Mouse (Mus musculus) CD4-positive helper T cell, adult 2 months (primary cell): ENCODE measurements around the gene Fam102b.

Source experiments
- DNase-seq: peaks from one replicate; pipeline ENCODE4 v3.0.0-alpha.2; 2012; ENCODE audit warnings: low read depth, missing footprints, low spot score

Gene Fam102b

DNA sequence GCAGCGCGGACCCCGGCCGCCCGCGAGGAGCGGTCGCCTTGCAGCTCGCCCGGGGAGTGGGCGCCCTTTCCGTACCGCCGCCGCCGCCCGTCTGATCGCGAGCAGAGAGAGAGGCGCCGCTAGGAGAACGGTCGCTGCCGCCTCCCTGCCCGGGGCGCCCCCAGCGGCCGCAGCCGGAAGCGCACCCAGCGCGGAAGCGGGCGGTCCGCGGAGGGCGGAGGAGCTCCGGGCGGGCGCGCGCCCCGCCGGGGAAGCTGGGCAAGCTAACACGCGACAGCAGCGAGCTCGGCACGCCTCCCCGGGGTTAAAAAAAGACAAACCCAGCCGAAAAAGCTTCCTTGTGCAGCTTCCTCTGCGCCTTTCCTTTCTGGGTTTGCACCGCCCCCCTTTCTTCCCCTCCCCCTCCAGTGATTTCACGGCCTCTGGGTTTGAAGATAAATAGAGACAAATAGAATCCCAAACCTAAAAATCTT is at the start of gene Fam102b:
Gene Fam102b, minus strand, starts transcription at position 93 of the 473 bp plus-strand sequence.
- DNase-seq: peak; percentile 92

- peak; percentile 67 for DNase-seq
Observed at GRCm38 (mm10) chr3:109062989-109063388, 35.6 kb upstream of the Fam102b start.

GRCm38 (mm10) chr3:109062391-109062790 is 35.0 kb upstream of the Fam102b start:
- DNase-seq: no peak

GRCm38 (mm10) chr3:109059903-109060302 is 32.5 kb upstream of the Fam102b start:
- DNase-seq: no peak

- DNase-seq: no peak
Observed at GRCm38 (mm10) chr3:109051946-109052331, 24.5 kb upstream of the Fam102b start.

GRCm38 (mm10) chr3:109051056-109051945 is 23.9 kb upstream of the Fam102b start:
- DNase-seq: no peak

GRCm38 (mm10) chr3:109047707-109048283 is 20.4 kb upstream of the Fam102b start:
- no peak for DNase-seq

GRCm38 (mm10) chr3:109046428-109046827 is 19.0 kb upstream of the Fam102b start:
- no peak for DNase-seq

DNA sequence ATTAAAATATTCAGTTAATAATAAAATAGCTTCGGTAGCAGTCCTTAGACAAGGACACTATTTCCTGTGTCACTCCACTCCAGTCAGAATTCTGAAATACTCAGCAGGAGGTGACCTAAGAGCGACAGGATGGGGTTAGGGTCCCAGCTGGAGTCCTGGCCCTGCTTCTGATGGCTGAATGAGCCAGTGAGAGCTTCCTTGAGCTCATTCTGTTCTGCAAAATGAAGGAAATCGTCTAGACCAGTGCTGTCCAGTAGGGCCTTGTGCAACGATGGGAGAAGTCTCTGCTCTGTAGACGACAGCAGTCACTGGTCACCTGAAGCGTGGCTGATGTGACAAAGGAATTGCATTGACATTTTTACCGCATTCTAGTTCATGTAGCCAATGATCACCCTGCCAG is 16.0 kb upstream of the Fam102b start:
- no peak for DNase-seq

DNA sequence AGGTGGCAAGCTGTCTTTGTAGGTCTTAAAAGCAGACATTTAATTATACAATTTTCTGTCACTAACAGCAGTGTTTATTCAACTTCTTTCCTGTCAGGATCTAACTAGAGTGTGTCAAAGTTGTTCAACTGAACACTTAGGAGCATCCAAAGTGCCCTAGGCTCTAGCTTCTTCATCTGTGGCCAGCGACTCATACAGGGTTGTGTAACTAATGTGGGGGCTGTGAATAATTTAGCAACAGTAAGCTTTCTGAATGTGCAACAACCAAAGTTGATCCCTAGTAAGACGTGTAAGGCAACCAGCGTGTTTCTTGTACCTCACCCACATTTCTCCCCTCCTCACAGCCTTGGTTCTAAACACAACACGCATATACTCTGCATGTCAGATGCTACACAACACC is 13.5 kb upstream of the Fam102b start:
- DNase-seq: no peak

GRCm38 (mm10) chr3:109034411-109034810 is 7.0 kb upstream of the Fam102b start:
- no peak for DNase-seq

- DNase-seq: no peak
Observed at GRCm38 (mm10) chr3:109032306-109032705, 4.9 kb upstream of the Fam102b start.

- no peak for DNase-seq
Observed at GRCm38 (mm10) chr3:109031626-109032025, 4.2 kb upstream of the Fam102b start.

GRCm38 (mm10) chr3:109030817-109031216 is 3.4 kb upstream of the Fam102b start:
- no peak for DNase-seq

DNA sequence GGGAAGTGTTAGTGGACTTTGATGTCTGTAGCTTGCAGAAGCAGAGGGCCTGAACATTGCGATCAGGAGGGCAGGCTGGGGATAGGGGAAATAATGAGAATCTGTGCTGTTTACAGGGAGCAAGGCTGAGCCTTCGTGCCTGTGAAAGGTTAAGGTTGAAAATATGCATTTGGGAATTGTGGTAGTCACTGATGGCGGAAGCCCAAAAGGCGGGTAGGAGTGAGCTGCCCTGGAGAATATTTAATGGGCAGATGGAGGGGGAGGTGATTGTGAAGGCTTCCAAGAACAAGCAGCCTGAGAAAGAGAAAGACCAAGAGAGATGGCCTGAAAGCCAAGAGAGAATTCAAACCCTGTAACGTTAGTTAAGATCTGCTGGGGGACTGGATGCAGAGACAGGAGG is 2.3 kb upstream of the Fam102b start:
- no peak for DNase-seq

DNA sequence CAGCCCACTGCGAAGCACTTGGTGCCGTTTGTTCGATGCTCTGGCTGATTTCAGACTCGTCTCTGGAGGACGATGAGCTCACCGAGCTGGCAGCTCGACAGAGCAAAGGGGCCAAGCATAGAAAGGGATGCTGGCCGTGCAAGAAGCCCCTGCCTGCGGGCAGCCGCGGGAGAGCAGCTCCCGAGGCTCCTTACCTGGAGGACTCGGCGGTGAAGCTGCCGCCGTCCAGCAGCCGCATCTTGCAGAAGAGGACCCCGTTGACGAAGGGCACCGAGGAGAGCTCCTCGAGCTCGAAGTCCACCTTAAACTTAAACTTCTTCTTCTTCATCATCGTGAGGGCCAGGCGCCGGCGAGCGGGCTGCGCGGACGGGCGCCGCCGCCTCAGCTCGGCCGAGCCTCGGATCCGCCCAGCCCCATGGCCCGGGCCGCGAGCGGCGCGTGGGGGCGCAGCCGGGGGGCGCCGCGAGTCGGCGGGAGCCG is 376 bp downstream of the Fam102b start:
- DNase-seq: peak; percentile 52

- peak; percentile 21 for DNase-seq
Observed at GRCm38 (mm10) chr3:109026462-109026990, 881 bp downstream of the Fam102b start.

DNA sequence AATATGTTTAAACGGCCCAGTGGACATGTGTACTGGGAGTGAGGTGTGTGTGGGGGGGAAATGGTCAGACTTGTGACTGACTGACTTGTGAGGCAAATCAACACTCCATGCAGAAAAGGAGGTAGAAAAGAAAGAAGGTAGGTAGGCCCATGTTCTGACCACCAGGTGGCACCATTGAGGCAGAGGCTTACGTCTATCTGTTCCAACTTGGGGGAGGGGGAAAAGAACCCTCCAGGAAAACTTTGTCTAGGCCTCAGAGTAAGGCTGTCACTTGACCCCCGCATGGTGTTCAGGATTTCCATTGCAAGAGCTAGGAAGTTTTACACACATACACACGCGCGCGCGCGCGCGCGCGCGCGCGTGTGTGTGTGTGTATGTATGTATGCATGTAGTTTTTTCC is 1.8 kb downstream of the Fam102b start:
- peak; percentile 82 for DNase-seq

DNA sequence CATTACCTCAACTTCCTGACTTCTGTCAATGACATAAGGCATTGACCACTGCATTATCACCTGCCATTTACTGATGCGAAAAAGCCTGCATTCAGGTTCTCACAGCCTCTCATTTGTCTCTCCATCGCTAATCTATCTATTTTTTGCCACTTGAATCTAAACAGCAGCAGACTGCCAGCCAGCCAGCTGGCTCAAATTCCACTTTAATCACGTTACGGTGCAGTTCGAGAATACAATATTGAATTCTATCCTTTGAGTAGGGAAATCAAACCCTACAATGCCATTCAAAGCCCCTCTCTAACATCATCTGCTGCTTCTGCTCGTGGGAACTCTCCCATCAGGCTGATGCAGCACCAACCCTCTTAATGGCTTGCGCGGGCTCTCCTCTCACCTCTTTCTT is 4.3 kb downstream of the Fam102b start:
- no peak for DNase-seq

DNA sequence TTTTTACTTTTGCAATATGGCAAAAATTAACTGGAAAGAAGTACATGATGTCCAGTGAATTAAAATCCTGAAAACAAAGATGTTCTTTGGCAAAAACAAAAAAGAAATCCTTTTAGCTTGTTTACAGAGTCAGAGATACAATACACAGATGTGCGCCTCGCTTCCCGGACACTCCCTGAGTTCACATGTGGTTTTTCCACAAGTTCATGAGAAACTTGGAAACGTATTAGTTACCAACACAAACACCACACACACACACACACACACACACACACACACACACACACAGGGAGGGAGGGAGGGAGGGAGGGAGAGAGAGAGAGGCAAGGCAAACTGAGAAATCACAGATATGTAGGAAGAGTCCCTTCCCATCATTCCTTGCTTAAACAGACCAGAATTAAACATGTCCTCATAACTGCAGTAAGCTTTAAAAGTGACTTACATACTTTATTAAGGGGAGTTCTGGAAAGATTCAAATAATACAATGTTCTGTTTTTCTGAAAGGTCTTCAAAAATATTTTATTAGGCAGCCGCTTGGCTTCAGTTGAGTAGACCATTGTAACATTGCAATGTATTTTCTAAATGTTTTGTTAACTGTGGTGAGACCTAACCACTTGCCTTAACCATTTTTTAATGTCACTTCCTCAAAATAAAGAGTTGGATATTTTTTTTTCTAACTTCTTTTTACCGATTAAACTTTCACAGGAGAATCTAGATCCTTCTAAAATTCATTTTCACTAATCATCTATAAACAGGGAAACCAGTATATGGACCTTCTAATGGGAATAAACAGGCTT is 5.5 kb downstream of the Fam102b start:
- DNase-seq: no peak

DNA sequence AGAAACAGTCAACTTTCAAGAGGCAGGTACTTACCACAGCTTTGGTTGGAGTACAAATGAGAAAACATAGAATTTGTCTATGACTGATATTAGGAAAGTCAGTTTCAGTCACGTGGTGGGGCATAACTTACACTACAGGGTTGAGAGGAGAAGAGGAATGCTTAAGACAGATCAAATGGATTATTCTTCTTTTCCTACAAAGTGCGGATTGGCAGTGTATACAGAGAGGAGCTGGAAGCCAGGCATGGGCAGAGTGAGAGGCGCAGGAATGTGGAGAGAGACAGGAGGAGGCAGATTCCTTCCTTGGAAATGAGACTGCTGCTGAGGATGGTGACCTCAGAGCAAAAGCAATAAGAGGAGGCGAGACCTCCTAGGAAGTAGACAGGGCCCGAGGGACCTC is 9.1 kb downstream of the Fam102b start:
- no peak for DNase-seq

- DNase-seq: no peak
Observed at GRCm38 (mm10) chr3:109012595-109012994, 14.8 kb downstream of the Fam102b start.
